Mouse (Mus musculus): ENCODE measurements around the gene Itgal.

DNA sequence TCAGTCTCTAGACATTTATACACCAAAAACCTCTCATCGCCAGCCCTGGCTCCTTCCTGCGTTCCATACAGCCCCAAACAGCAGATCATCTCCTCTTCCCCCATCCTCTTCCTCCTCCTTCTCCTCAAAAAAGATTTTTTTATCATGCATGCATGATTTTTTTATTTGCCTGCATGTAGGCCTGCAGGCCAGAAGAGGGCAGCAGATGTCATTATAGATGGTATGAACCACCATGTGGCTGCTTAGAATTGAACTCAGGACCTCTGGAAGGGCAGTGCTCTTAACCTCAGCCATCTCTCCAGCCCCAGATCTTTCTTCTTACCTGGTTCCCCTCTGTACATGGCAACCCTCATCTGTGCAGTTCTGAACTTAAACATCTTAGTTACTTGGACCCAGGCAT lies 43.6 kb upstream of the Itgal start:
- TF ChIP-seq CTCF (IDR thresholded peaks at IDR 0.05; ENCODE audit: low read depth, low read length) = peak; percentile 28
- TF ChIP-seq POLR2A (IDR thresholded peaks at IDR 0.05; ENCODE audit: insufficient read depth, low read length) = no peak
- TF ChIP-seq EP300 (IDR thresholded peaks at IDR 0.05; ENCODE audit: insufficient read depth, low read depth, low read length) = no peak

Data from ES-Bruce4 (cell line).